Mouse (Mus musculus) heart, adult 11 months (tissue): ENCODE data around the gene March9.

Source experiments
- DNase-seq: peaks from one replicate; pipeline ENCODE4 v3.0.0; 2022

The March9 gene

GRCm38 (mm10) chr10:127030336-127031296, 29.4 kb downstream of the March9 start, which contains the start of gene Tsfm:
Gene Tsfm, minus strand, starts transcription at chr10:127030840.
- DNase-seq: peak; percentile 98

GRCm38 (mm10) chr10:127018422-127018821, 41.6 kb downstream of the March9 start:
- no peak for DNase-seq

- no peak for DNase-seq
Measured at GRCm38 (mm10) chr10:127017071-127017470, 42.9 kb downstream of the March9 start.

GRCm38 (mm10) chr10:127016488-127016887, 43.5 kb downstream of the March9 start:
- no peak for DNase-seq
